In the genomic region with DNA sequence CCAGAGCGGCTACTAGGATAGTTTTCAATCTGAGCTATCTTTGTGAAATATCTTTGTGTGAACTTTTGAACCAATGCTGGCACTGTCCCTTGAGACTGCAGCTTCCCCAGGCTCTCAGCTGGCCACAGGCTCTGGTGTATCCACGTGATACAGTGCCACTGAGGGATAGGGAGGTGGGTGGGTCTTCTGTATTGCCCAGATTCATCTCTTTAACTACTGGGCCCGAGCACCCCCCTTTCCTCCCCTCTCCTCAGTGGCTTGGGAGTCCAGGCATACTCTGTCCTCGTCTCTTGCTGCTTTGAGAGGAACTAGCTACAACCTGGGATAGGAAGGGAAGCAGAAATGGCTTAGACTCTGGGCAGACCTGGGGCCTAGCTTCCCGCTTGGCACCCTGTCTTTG, we compare ENCODE assay signal across 15 mouse cellular contexts. TPM values are rescaled to one million over a fixed set of nuclear protein-coding genes. Genes with fewer than 3 reads are reported as not detected.
DNase-seq lines count a peak whose midpoint lies in the region; ATAC-seq lines count a peak whose summit lies in the region.
"Had no signal": no experiment of that assay in that cellular context is flagged by ENCODE, and none has a peak within 500 bp of the region (broad histone marks: within the 10 kb centered on the region; RNA-seq: fewer than 3 reads in every experiment).

No protein-coding gene starts in this region.

- no peak overlapping the region for H3K4me2 ChIP-seq in forebrain, embryonic 13.5 days
- no peak overlapping the region for H3K4me2 ChIP-seq in forebrain, embryonic 11.5 days (ENCODE audit: low read depth, low read length, severe bottlenecking)
- 0 out of 2 replicates have a peak overlapping the region, but pooled peaks have one; percentile 1 for H3K4me2 ChIP-seq in hindbrain, embryonic 13.5 days
- no peak overlapping the region for H3K4me2 ChIP-seq in hindbrain, embryonic 12.5 days (replicated peaks)
- peak overlapping the region; percentile 59; the same call in 1 of the 2 replicates for H3K4me2 ChIP-seq in embryonic facial prominence, embryonic 13.5 days
- peak overlapping the region; percentile 25 for H3K4me2 ChIP-seq in neural tube, embryonic 13.5 days

- H3K4me3 ChIP-seq in forebrain, embryonic 13.5 days: no peak overlapping the region
- H3K4me3 ChIP-seq in forebrain, embryonic 11.5 days (ENCODE audit: low read depth, low read length): no peak overlapping the region
- no peak overlapping the region for H3K4me3 ChIP-seq in hindbrain, embryonic 13.5 days
- H3K4me3 ChIP-seq in hindbrain, embryonic 12.5 days: no peak overlapping the region
- H3K4me3 ChIP-seq in embryonic facial prominence, embryonic 13.5 days: no peak overlapping the region
- no peak overlapping the region for H3K4me3 ChIP-seq in neural tube, embryonic 13.5 days

- H3K27ac ChIP-seq in forebrain, embryonic 13.5 days: no peak overlapping the region
- no peak overlapping the region for H3K27ac ChIP-seq in forebrain, embryonic 11.5 days (ENCODE audit: low read depth, low read length)
- H3K27ac ChIP-seq in hindbrain, embryonic 13.5 days: peak overlapping the region; percentile 68
- no peak overlapping the region for H3K27ac ChIP-seq in hindbrain, embryonic 12.5 days
- H3K27ac ChIP-seq in embryonic facial prominence, embryonic 13.5 days: peak overlapping the region; percentile 98
- peak overlapping the region; percentile 71 for H3K27ac ChIP-seq in neural tube, embryonic 13.5 days (replicated peaks)
- H3K27ac ChIP-seq: macrophage had no signal

- ATAC-seq in forebrain, embryonic 13.5 days: peak; percentile 14; the same call in 1 of the 2 replicates
- ATAC-seq in forebrain, embryonic 11.5 days (replicated peaks; ENCODE audit: low FRiP score): no peak
- ATAC-seq in hindbrain, embryonic 13.5 days (ENCODE audit: low FRiP score): no peak
- no peak for ATAC-seq in hindbrain, embryonic 12.5 days (ENCODE audit: low FRiP score)
- ATAC-seq in embryonic facial prominence, embryonic 13.5 days (ENCODE audit: insufficient number of reproducible peaks, insufficient read depth, low FRiP score, low TSS enrichment, low read depth): no peak
- ATAC-seq in neural tube, embryonic 13.5 days (ENCODE audit: low read depth): peak; percentile 38; the same call in 1 of the 2 replicates
- ATAC-seq: intestine, embryonic 16.5 days had no signal

- peaks cover 69% of the 10 kb centered on the region for H3K4me1 ChIP-seq in forebrain, embryonic 13.5 days
- peaks cover 8% of the 10 kb centered on the region; the same call in 1 of the 2 replicates for H3K4me1 ChIP-seq in forebrain, embryonic 11.5 days (replicated peaks; ENCODE audit: control insufficient read depth, insufficient read depth, low read length)
- peaks cover 93% of the 10 kb centered on the region for H3K4me1 ChIP-seq in hindbrain, embryonic 13.5 days (replicated peaks)
- H3K4me1 ChIP-seq in hindbrain, embryonic 12.5 days: peaks cover 77% of the 10 kb centered on the region
- peaks cover 89% of the 10 kb centered on the region for H3K4me1 ChIP-seq in embryonic facial prominence, embryonic 13.5 days
- peaks cover 94% of the 10 kb centered on the region for H3K4me1 ChIP-seq in neural tube, embryonic 13.5 days (replicated peaks)

- H3K9ac ChIP-seq in forebrain, embryonic 13.5 days: peak overlapping the region; percentile 13; the same call in 1 of the 2 replicates
- H3K9ac ChIP-seq in forebrain, embryonic 11.5 days (ENCODE audit: low read length): no peak overlapping the region
- H3K9ac ChIP-seq in hindbrain, embryonic 13.5 days: no peak overlapping the region
- no peak overlapping the region for H3K9ac ChIP-seq in hindbrain, embryonic 12.5 days
- H3K9ac ChIP-seq in embryonic facial prominence, embryonic 13.5 days: no peak overlapping the region
- H3K9ac ChIP-seq in neural tube, embryonic 13.5 days: no peak overlapping the region

- H3K27me3 ChIP-seq in forebrain, embryonic 13.5 days: no peaks in the 10 kb centered on the region
- H3K27me3 ChIP-seq in forebrain, embryonic 11.5 days (ENCODE audit: control insufficient read depth, insufficient read depth, low read length): no peaks in the 10 kb centered on the region
- no peaks in the 10 kb centered on the region for H3K27me3 ChIP-seq in hindbrain, embryonic 13.5 days
- H3K27me3 ChIP-seq in hindbrain, embryonic 12.5 days: no peaks in the 10 kb centered on the region
- no peaks in the 10 kb centered on the region for H3K27me3 ChIP-seq in embryonic facial prominence, embryonic 13.5 days
- no peaks in the 10 kb centered on the region for H3K27me3 ChIP-seq in neural tube, embryonic 13.5 days

- H3K36me3 ChIP-seq in forebrain, embryonic 13.5 days (ENCODE audit: poor library complexity, severe bottlenecking): peaks cover 14% of the 10 kb centered on the region; the same call in 1 of the 2 replicates
- H3K36me3 ChIP-seq in forebrain, embryonic 11.5 days (ENCODE audit: control insufficient read depth, insufficient read depth, low read length): no peaks in the 10 kb centered on the region; the same call in 1 of the 2 replicates
- H3K36me3 ChIP-seq in hindbrain, embryonic 13.5 days: peaks cover 4% of the 10 kb centered on the region; the same call in 1 of the 2 replicates
- H3K36me3 ChIP-seq in hindbrain, embryonic 12.5 days: no peaks in the 10 kb centered on the region
- H3K36me3 ChIP-seq in embryonic facial prominence, embryonic 13.5 days: peaks cover 3% of the 10 kb centered on the region
- H3K36me3 ChIP-seq in neural tube, embryonic 13.5 days: no peaks in the 10 kb centered on the region

- no peaks in the 10 kb centered on the region for H3K9me3 ChIP-seq in forebrain, embryonic 13.5 days (replicated peaks)
- no peaks in the 10 kb centered on the region for H3K9me3 ChIP-seq in forebrain, embryonic 11.5 days (ENCODE audit: control insufficient read depth, low read length)
- no peaks in the 10 kb centered on the region for H3K9me3 ChIP-seq in hindbrain, embryonic 13.5 days
- no peaks in the 10 kb centered on the region for H3K9me3 ChIP-seq in hindbrain, embryonic 12.5 days (replicated peaks)
- no peaks in the 10 kb centered on the region for H3K9me3 ChIP-seq in embryonic facial prominence, embryonic 13.5 days
- H3K9me3 ChIP-seq in neural tube, embryonic 13.5 days: no peaks in the 10 kb centered on the region

- 87% methylated on average over 5 of the region's 5 CpGs for WGBS in forebrain, embryonic 13.5 days
- WGBS in forebrain, embryonic 11.5 days: 89% methylated on average over 5 of the region's 5 CpGs
- WGBS in hindbrain, embryonic 13.5 days: 69% methylated on average over 5 of the region's 5 CpGs
- 75% methylated on average over 5 of the region's 5 CpGs for WGBS in hindbrain, embryonic 12.5 days
- WGBS in embryonic facial prominence, embryonic 13.5 days: 61% methylated on average over 5 of the region's 5 CpGs
- 55% methylated on average over 5 of the region's 5 CpGs for WGBS in neural tube, embryonic 13.5 days

- no peak for DNase-seq in forebrain, embryonic 11.5 days (ENCODE audit: low spot score)
- no peak for DNase-seq in thymus, postnatal 4 days
- DNase-seq in layer of hippocampus, adult 9-10 months (ENCODE audit: low spot score): no peak
- DNase-seq: cerebellum, adult 18-20 months; kidney, postnatal 14 days; layer of hippocampus, postnatal 36 days; lung, adult 18-20 months; right cerebral cortex, postnatal 4 days had no signal

RNA-seq across cellular contexts. Expression of a gene that starts 9.0 kb away (rescaled TPM):
- 770 and 773 TPM in 2 replicates for polyA plus RNA-seq in forebrain, embryonic 13.5 days (2015; fragmentation: Nextera tagmentation; extraction: Ambion mirVana)
- polyA plus RNA-seq in forebrain, embryonic 11.5 days (2014; fragmentation: Nextera tagmentation; extraction: Ambion mirVana): 954 and 974 TPM in 2 replicates
- polyA plus RNA-seq in hindbrain, embryonic 13.5 days (2015; fragmentation: Nextera tagmentation; extraction: Ambion mirVana): 633 and 654 TPM in 2 replicates
- polyA plus RNA-seq in hindbrain, embryonic 12.5 days (2016; fragmentation: Nextera tagmentation; extraction: Ambion mirVana): 891 and 928 TPM in 2 replicates
- polyA plus RNA-seq in embryonic facial prominence, embryonic 13.5 days (2015; fragmentation: Nextera tagmentation; extraction: Ambion mirVana): 793 and 938 TPM in 2 replicates
- 643 and 747 TPM in 2 replicates for polyA plus RNA-seq in neural tube, embryonic 13.5 days (2015; fragmentation: Nextera tagmentation; extraction: Ambion mirVana)

Comparison
In these comparisons a context has a peak if more than half of its experiments do, and no peak if none do; other contexts are left out.
1. ATAC-seq: peak in forebrain, embryonic 13.5 days (single experiment) and neural tube, embryonic 13.5 days (single experiment); none in forebrain, embryonic 11.5 days (single experiment), hindbrain, embryonic 13.5 days (single experiment), hindbrain, embryonic 12.5 days (single experiment) and embryonic facial prominence, embryonic 13.5 days (single experiment).
2. H3K27ac ChIP-seq: peak in hindbrain, embryonic 13.5 days (single experiment), embryonic facial prominence, embryonic 13.5 days (single experiment) and neural tube, embryonic 13.5 days (single experiment); none in forebrain, embryonic 13.5 days (single experiment), forebrain, embryonic 11.5 days (single experiment) and hindbrain, embryonic 12.5 days (single experiment).
3. H3K4me2 ChIP-seq: peak in hindbrain, embryonic 13.5 days (single experiment), embryonic facial prominence, embryonic 13.5 days (single experiment) and neural tube, embryonic 13.5 days (single experiment); none in forebrain, embryonic 13.5 days (single experiment), forebrain, embryonic 11.5 days (single experiment) and hindbrain, embryonic 12.5 days (single experiment).